Mouse (Mus musculus) lung, postnatal 0 days (tissue): ENCODE data around the gene Il20rb. TPM values are rescaled to one million over a fixed set of nuclear protein-coding genes. Genes with fewer than 3 reads are reported as not detected.

ENCODE experiments used
- ATAC-seq: fragments of 200-750 bp; cut with Nextera tagmentation; 2 replicates; pipeline ENCODE4 v1.8.0; 2017; ENCODE audit warnings: moderate library complexity
- DNase-seq: peaks from one replicate; pipeline ENCODE4 v3.0.0-alpha.2; 2016; ENCODE audit warnings: low spot score
- H3K27ac ChIP-seq: fragments of 300-500 bp; sonication (generic); 2 replicates; pipeline ENCODE4 v1.5.1; 2014; ENCODE audit warnings: antibody characterized with exemption, mild to moderate bottlenecking, low read length, mixed read lengths
- H3K27me3 ChIP-seq: fragments of 300-500 bp; sonication (generic); replicated peaks from 2 replicates; pipeline ENCODE4 v1.6.1; 2014; ENCODE audit warnings: low read length, mixed read lengths; ENCODE audit not compliant: insufficient read depth
- H3K36me3 ChIP-seq: fragments of 300-500 bp; sonication (generic); 2 replicates; pipeline ENCODE4 v1.6.1; 2014; ENCODE audit warnings: low read length, mixed read lengths; ENCODE audit not compliant: insufficient read depth
- H3K4me1 ChIP-seq: fragments of 300-500 bp; sonication (generic); 2 replicates; pipeline ENCODE4 v1.6.1; 2014; ENCODE audit warnings: antibody characterized with exemption, low read depth, low read length, mixed read lengths; ENCODE audit not compliant: insufficient read depth
- H3K4me2 ChIP-seq: fragments of 300-500 bp; sonication (generic); replicated peaks from 2 replicates; pipeline ENCODE4 v1.6.1; 2014; ENCODE audit warnings: low read depth, mild to moderate bottlenecking, low read length, moderate library complexity, mixed read lengths
- H3K4me3 ChIP-seq: fragments of 300-500 bp; sonication (generic); 2 replicates; pipeline ENCODE4 v1.5.1; 2014; ENCODE audit warnings: low read depth, low read length
- H3K9ac ChIP-seq: fragments of 300-500 bp; sonication (generic); replicated peaks from 2 replicates; pipeline ENCODE4 v1.6.1; 2014; ENCODE audit warnings: low read depth, mild to moderate bottlenecking
- H3K9me3 ChIP-seq: fragments of 300-500 bp; sonication (generic); 2 replicates; pipeline ENCODE4 v1.6.1; 2016; ENCODE audit warnings: low read length, mixed read lengths
- CTCF ChIP-seq: IDR thresholded peaks from 2 replicates; pipeline ENCODE4 v1.5.1; 2016; ENCODE audit warnings: antibody characterized with exemption, mild to moderate bottlenecking
- EP300 ChIP-seq: IDR thresholded peaks from 2 replicates; pipeline ENCODE4 v1.6.1; 2016; ENCODE audit warnings: antibody characterized with exemption, mild to moderate bottlenecking, control low read depth
- WGBS: fragments of 180-500 bp; shearing (Covaris S2); extraction: QIAGEN DNeasy Blood & Tissue Kit; methylation state at CpG from one replicate; pipeline ENCODE4 v1.1.7; 2014; 5-methylcytosine and 5-hydroxymethylcytosine counted together
- polyA plus RNA-seq: library from polyadenylated mRNA; unstranded; fragments of >200 nt; fragmentation: Nextera tagmentation; extraction: Ambion mirVana; gene quantifications from 2 replicates; pipeline ENCODE4 v1.2.1, GENCODE M21; 2015

Gene Il20rb
- polyA plus RNA-seq, 1 experiment from 2014 or later = 2.2 TPM

DNA sequence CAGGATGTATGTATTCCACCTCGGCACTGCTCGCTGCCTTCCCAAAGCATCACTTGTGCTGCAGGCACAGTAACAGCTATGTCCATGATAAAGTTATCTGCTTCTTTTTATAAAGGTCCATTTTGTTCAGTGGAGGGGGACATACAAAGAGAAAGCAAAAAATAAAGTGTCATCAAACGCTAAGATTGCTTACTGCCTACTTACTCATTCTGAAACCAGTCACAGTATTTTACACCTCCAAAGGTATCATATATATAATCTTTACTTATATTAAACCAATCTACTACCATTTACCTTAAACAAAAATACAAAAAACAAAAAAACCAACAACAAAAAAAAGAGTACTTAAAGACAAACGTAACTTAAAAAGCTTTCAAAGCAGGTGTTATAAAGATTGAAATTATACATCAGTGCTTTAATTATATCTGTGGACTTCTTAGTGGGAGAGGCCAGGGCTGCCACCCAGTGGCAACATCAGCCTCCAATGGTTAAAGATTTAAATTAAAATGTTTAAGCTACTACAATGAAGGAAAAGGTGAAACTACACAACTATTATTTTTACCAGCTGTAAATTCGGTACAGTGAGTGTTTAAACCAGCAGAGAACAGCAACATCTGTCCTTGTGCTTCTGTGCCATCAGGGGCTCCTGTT lies 7.1 kb upstream of the Il20rb start:
- Histone ChIP-seq H3K4me1 (peaks cover 4% of the 10 kb centered on the region; the same call in 1 of the 2 replicates), H3K27ac (no peak overlapping the region), H3K9me3 (no peaks in the 10 kb centered on the region), H3K36me3 (no peaks in the 10 kb centered on the region), H3K27me3 (no peaks in the 10 kb centered on the region), H3K9ac (no peak overlapping the region), H3K4me3 (no peak overlapping the region), H3K4me2 (no peak overlapping the region)
- DNase-seq = no peak
- TF ChIP-seq EP300 (no peak), CTCF (peak; percentile 52)
- no peak for ATAC-seq
- WGBS = 83% methylated on average over 5 of the region's 5 CpGs

DNA sequence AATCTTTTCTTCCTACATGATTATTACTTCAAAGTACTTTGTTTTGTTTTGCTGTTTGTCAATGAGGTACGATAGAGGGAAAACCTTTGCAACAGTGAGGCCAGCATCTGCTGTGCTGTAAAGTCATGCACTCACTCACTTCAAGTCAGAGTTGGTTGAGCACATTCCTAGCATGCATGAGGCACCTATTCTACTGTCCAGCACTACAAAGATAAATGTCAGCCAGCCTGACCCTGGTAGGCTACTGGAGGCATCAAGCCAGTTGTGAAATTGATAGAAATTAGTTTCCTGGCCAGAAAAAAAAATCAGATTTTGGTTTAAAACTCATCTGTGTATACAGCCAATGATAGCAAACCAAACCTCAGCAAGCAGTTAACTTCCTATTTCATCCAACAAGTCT lies 4.8 kb upstream of the Il20rb start:
- Histone ChIP-seq H3K4me3 (no peak overlapping the region), H3K27me3 (no peaks in the 10 kb centered on the region), H3K4me1 (peaks cover 13% of the 10 kb centered on the region; the same call in 1 of the 2 replicates), H3K36me3 (no peaks in the 10 kb centered on the region), H3K27ac (no peak overlapping the region), H3K4me2 (no peak overlapping the region), H3K9me3 (no peaks in the 10 kb centered on the region), H3K9ac (no peak overlapping the region)
- WGBS = 81% methylated on average over 1 of the region's 1 CpGs
- DNase-seq = no peak
- ATAC-seq = no peak
- TF ChIP-seq EP300 (no peak), CTCF (no peak)

DNA sequence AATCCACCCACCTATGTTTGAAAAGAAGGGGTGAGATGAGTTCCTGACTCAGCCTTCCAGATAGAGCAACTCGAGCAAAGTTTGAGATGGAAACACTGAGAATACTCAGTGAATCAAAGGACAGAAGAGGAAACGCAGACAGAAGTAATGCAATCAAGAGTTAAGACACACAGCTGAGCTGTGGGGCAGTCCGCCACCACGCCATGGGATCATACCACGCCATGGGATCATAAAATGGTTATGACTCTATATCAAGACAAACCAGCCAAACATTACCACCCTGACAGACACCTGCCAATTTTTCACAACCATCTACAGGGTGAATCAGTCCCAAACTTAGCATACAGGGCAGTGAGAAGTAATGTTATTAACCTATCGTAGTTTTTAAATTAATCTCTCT lies 2.4 kb upstream of the Il20rb start:
- no peak overlapping the region for H3K4me3 ChIP-seq
- DNase-seq = no peak
- H3K27ac ChIP-seq = peak overlapping the region; percentile 32; the same call in 1 of the 2 replicates

DNA sequence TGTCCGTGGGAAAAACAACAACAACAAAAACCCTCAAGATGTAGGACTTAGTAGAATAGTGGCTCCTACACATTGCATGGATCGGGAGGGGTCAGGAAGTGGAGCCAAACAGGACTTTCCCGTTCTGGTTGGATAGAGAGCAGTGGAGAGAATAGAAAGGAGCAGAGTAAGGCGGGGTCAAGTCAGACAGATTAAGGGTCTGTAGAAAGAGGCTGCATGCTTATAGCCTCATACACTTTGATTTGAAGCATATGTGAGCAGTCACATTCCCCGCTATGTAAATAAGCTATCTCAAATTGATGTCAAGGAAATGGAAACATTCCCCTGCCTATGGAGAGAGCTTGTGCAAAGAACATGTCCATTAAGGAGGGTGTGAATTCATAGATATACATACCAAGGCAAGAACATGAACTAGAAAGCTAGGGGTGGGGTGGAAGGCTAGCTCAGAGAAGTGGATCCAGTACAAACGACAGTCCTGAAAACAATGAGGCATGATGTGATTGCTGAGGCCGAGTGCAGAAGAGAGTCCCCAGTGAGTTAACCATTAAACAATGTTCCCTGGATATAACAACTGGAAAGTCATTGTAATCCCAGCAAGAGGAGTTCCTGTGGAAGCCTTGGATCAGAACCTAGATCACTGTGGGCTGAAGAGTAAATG lies 1.6 kb upstream of the Il20rb start:
- peak; percentile 62 for ATAC-seq
- H3K27ac ChIP-seq = peak overlapping the region; percentile 32
- TF ChIP-seq CTCF (no peak), EP300 (no peak)
- no peak overlapping the region for H3K4me3 ChIP-seq
- H3K4me1 ChIP-seq = peaks cover 13% of the 10 kb centered on the region; the same call in 1 of the 2 replicates
- H3K9ac ChIP-seq = no peak overlapping the region
- no peaks in the 10 kb centered on the region for H3K9me3 ChIP-seq
- DNase-seq = peak; percentile 38
- H3K36me3 ChIP-seq = no peaks in the 10 kb centered on the region
- H3K27me3 ChIP-seq = no peaks in the 10 kb centered on the region
- 36% methylated on average over 7 of the region's 7 CpGs for WGBS
- H3K4me2 ChIP-seq = 0 out of 2 replicates have a peak overlapping the region, but pooled peaks have one; percentile 8

More for the DNA sequence above, 2.4 kb upstream of the Il20rb start:
- Histone ChIP-seq H3K36me3 (no peaks in the 10 kb centered on the region), H3K9ac (no peak overlapping the region), H3K4me2 (no peak overlapping the region), H3K27me3 (no peaks in the 10 kb centered on the region), H3K9me3 (no peaks in the 10 kb centered on the region), H3K4me1 (peaks cover 13% of the 10 kb centered on the region; the same call in 1 of the 2 replicates)
- no peak for ATAC-seq
- WGBS = 89% methylated on average over 6 of the region's 6 CpGs
- no peak for TF ChIP-seq EP300
- TF ChIP-seq CTCF = no peak

DNA sequence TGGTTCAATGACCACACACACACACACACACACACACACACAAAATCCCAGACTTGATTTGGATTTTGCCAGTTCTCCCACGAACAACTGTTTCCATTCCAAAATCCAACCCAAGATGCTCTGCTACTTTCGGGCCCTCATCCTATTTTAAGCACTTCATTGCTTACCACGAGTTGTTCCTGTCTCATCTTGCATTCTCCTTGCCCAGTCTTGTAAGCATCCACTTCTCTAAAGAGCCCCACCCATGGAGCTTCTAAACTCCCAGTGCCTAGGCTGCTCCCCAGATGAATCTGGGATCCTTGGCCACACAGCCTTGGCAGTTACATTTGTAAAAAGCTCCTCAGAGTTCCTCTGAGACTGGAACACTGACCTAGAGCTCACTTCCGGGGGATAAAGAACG lies 3.3 kb downstream of the Il20rb start:
- H3K4me1 ChIP-seq = peaks cover 5% of the 10 kb centered on the region; the same call in 1 of the 2 replicates
- H3K4me3 ChIP-seq = no peak overlapping the region
- no peaks in the 10 kb centered on the region for H3K36me3 ChIP-seq
- H3K27ac ChIP-seq = no peak overlapping the region
- H3K9ac ChIP-seq = no peak overlapping the region
- H3K9me3 ChIP-seq = no peaks in the 10 kb centered on the region
- no peaks in the 10 kb centered on the region for H3K27me3 ChIP-seq
- ATAC-seq (no peak), DNase-seq (no peak)
- no peak overlapping the region for H3K4me2 ChIP-seq
- TF ChIP-seq EP300 (no peak), CTCF (no peak)
- 82% methylated on average over 5 of the region's 5 CpGs for WGBS

DNA sequence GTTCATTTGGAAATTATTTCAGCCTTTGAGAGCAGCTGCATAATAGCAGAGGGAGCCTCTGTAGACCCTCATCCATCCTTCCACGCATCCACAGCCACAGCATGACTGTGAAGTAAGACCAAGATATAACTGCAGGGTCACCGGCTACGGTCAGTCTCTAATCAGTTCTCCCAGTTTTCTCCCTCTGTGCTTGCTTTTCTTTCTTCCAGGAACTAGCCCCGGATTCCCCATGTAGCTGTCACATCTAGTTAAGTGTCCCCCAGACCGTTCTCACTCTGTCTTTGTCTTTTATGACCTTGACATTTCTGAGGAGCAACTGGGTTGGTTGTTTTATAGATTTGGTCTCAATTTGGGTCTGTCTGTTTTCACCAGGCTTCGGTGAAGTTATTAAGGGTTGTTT lies 5.0 kb downstream of the Il20rb start:
- no peaks in the 10 kb centered on the region for H3K27me3 ChIP-seq
- DNase-seq (no peak), ATAC-seq (no peak)
- no peak for TF ChIP-seq CTCF
- TF ChIP-seq EP300 = no peak
- no peak overlapping the region for H3K9ac ChIP-seq
- H3K4me1 ChIP-seq = no peaks in the 10 kb centered on the region
- no peak overlapping the region for H3K27ac ChIP-seq
- H3K9me3 ChIP-seq = no peaks in the 10 kb centered on the region; the same call in 1 of the 2 replicates
- H3K36me3 ChIP-seq = no peaks in the 10 kb centered on the region
- H3K4me3 ChIP-seq = no peak overlapping the region
- H3K4me2 ChIP-seq = no peak overlapping the region
- 74% methylated on average over 6 of the region's 6 CpGs for WGBS
